Mouse (Mus musculus) induced T-regulatory cell, adult 2 months (primary cell): ENCODE measurements around the gene Anks1.

Source experiments
- DNase-seq: peaks from one replicate; pipeline ENCODE4 v3.0.0-alpha.2; 2012; ENCODE audit warnings: low read depth

Gene Anks1

GRCm38 (mm10) chr17:28019785-28020696, 110.9 kb downstream of the Anks1 start:
- DNase-seq = no peak

DNA sequence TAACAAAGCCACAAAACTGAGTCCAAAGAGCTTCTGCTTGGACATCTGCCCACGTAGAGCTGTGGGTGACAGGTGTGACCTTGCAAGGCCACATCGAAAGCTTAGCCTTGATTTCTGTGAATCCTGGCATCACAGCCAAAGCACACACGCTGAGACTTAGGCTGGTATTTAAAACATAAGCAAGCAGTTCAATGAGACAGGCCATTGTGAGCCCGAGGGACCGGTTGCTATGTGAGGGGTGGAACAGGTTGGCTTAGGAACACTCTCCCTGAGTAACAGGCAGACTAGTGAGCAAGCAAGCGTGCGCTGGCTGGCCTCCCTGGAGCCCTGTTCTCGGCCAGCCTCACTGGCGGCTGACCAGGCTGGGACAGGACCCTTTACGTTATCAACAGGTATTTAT, 112.8 kb downstream of the Anks1 start:
- DNase-seq = no peak

GRCm38 (mm10) chr17:28022854-28023655, 113.9 kb downstream of the Anks1 start:
- no peak for DNase-seq

- no peak for DNase-seq
Measured at GRCm38 (mm10) chr17:28025541-28025961, 116.4 kb downstream of the Anks1 start.

GRCm38 (mm10) chr17:28026111-28026872, 117.2 kb downstream of the Anks1 start:
- DNase-seq = no peak

DNA sequence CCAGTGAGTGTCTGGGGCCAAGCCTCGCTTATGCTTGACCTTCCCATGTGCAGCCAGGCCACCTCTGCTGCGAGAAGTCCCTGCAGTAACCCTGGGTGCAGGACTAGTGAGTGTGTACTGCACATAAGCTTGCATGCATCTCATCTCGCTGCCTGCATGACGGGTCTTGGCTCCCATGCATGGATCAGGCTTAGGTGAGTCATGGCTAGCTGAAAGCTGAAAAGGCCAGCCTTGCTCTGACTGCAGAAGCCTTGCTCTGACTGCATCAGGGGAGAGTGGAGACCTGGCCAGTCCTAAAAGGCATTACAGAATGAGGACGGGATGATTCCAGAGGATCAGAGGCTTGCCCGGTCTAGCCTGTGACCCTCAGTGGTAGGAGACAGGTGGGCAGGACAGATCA, 118.1 kb downstream of the Anks1 start:
- DNase-seq = no peak

DNA sequence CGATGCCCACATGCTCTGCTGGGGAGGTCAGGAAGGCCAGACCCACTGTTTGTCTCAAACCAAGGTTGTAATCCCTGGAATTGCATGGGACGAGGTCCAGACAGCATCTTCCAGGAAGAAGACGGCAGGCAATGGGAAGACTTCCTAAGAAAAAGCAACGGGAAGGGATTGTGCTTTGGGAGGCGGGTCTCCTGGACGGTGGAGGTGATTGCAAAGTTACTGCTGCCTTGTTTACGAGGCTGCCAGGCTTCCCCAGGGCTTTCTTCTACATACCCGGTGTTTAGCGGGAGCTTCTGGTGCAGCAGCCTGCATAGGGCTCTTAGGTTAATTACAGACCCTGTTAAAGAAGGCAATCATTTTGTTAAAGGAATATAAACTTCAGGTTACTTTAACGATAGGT, 119.1 kb downstream of the Anks1 start:
- DNase-seq = no peak

GRCm38 (mm10) chr17:28029308-28029707, 120.2 kb downstream of the Anks1 start:
- no peak for DNase-seq

DNA sequence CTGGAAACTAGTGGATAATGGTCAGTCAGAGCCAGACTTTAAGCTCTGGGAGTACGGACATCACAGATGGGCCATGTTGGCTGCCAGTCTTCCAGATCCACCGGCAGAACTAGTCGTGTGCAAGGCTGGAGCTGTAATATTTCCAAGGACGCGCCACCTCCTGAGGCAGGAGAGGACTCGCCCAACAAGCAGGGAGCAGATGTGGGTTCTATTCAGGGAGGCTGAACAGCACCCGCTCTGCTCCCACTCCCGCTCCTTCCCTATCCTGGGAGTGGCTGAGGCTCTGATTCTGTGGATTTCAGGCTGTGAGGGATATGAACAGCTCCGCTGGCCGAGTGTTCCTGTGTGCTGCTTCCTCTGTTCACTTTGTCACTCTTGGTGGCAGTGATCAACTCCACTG, 121.3 kb downstream of the Anks1 start:
- DNase-seq = no peak

DNA sequence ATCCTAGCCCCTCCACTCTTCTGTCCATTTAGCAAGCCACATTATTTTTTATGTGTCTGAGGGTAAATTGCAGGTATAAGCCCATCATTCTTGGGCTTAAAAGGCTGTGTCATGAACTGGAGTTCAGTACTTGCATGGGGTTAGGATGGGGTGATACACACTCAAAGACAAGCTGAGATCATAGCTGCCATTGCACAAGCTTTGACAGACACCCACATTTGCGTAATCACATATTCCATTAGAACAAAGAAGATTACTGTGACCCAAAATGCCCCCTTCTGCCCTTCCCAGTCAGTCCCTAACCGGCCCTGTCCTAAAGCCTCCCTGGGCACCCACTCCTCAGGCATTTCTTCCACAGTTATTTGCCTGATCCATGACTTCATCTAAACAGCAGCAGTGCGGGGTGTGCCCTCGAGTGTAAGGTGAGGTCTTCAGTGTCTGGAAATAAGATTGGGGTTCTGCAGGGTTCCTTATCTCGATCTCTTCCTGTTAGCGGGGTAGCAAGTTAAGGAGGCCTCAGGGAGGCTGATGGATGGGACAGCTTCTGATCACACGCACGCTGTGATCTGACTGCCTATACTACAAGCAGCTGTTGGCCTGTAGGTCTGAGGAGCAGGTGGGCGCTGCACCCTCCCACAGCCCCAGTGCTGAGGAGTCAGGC, 122.3 kb downstream of the Anks1 start:
- DNase-seq = no peak

DNA sequence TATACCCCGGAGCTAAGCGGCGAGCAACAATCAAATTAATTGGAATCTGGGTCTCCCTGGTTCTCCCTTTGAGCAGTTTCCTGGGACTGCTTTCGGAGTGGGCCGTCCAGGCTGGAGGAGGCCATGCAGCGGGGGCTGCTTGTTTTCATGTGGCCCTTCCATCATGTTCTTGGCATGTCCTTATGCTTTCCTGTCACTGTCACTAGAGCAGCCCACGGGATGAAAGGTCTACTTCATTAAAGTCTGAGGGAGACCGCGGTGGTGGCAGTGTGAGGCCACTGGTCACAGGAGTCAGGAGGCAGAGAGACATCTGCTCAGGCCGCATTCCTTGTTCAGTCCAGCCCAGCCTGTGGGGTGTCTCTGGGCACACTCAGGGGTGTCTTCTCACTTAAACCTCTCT, 123.1 kb downstream of the Anks1 start:
- DNase-seq = no peak

DNA sequence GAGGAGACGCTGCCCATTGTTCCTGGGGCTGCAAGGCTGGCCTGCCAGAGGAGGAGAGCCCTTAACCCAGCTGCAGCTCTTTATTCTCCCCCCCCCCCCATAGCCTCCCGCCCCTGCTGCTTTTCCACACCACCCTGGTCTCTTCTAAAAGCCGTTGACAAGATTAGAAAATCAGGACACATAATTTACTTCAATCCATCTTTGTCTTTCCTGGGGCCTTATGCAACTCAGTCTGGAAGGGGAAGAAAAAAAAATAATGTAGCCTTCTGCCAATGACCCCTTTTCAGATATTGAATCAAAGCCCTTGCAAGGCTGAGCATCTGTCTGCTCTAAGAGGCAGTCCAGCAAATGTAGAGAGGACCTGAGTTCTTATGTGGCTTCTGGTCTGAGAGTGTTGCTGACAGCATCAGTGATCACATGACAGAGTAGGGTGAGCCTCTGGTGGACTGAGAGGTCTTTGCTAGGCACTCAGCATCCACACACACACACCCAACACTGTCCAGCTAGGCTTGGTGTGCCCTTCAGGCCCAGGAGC, 124.0 kb downstream of the Anks1 start:
- DNase-seq = no peak

GRCm38 (mm10) chr17:28034986-28035385, 125.9 kb downstream of the Anks1 start:
- no peak for DNase-seq

- DNase-seq = no peak
Measured at GRCm38 (mm10) chr17:28036813-28037756, 128.0 kb downstream of the Anks1 start.

DNA sequence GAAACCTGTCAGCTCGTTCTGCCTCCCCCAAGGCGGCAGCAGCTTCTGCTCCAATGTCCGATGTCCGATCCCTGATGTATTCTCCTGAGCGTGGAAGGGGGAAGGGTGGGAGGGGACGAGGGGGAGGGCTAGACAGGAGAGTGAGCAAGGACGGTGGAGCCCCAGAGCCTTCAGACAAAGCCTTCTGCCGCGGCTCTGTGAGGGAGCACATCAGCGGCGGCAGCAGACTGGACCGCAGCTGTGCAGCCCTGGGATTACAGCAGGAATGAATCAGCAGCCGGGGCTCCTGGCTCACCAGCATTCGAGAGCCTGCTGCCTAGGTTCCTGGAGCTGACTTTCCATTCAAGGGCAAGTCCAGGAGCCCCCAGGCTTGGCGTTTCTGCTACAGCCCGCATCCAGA, 131.5 kb downstream of the Anks1 start:
- no peak for DNase-seq

DNA sequence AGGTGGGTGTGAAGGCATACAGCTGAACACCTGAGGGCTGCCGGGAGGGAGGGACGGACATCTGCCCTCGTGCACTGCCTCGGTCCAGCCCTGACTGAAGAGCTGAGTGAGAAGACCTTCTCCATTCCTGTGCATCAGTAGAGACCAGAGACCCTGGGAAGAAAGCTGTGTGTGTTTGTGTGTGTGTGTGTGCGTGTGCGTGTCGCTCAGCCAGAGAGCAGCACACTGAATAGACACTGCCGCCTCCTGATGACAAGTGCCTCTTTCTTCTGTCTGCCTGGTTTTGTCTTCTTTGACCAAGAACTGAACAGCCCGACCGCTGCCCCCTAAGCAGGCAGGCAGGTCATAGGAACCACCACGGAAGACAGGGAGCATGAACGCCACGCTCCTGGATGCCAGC, 132.2 kb downstream of the Anks1 start:
- no peak for DNase-seq

DNA sequence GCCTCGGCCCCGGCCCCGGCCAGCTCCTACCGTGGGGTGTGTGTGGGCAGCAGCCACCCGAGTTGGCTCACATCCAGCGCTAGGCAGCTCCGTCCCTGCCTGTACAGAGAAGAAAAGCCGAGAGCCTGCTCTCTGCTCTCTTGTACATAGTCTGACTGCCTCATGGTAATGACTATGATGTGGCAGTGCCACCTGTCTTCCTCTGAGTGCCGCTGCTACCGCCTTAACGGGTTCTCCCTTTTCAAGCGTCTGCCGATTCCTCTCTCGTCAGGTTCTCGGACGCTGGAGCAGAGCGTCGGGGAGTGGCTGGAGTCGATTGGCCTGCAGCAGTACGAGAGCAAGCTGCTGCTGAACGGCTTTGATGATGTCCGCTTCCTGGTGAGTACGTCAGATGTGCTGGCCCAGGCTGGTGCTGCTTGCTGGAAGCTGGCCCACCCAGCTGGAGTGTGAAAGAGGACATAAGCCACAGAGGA, 133.2 kb downstream of the Anks1 start:
- DNase-seq = no peak

GRCm38 (mm10) chr17:28047017-28047416, 137.9 kb downstream of the Anks1 start:
- DNase-seq = no peak

- no peak for DNase-seq
Measured at GRCm38 (mm10) chr17:28047520-28047919, 138.4 kb downstream of the Anks1 start.

DNA sequence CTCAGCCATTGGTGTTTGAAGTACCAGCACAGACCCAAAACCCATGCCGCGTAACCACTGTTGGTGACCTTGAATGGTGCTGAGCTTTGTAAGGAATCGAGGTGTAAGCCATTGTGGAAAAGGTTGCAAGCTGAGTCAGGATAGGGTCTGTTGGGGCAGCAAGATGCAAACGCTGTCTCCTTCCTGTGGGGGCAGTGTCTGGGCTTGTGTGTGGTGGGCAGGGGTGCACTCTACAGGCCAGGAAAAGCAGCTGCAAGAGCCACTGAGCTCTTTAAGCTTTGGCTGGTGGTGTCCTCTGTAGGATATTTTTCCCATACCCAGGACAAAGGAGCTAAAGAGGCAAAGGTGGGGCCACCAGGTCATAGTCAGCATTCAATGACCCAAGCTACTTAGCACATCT, 139.3 kb downstream of the Anks1 start:
- DNase-seq = peak; percentile 54
